Mouse (Mus musculus) regulatory T cell (primary cell): ENCODE results near the gene Phox2b.

Source experiments
- in situ Hi-C: fragments of 300-600 bp; cut with MboI, MseI; formaldehyde crosslinking; loops from one replicate; pipeline ENCODE4 v1.15.1; 2025; ENCODE audit warnings: high pct_unique_total_duplicates

The Phox2b gene

DNA sequence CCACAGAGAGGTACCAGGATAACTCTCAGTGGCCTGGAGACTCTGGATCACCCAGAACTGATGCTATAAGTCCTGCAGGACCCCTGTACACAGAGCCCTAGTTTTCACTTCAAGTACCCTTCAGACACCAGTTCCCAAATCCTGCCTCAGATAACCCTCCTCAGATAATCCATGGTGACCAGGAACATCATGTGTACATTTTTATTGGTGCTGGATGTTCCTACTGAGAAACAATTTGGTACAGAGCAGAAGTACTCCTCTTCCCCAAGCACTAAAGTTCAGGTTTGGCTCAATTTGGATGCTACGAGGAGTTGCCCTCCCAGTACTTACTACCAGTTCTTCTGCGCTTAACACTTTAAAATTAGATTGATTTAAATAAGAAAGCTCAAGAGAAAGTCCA, 5.1 kb downstream of the Phox2b start:
- in situ Hi-C loops = no loop called here

DNA sequence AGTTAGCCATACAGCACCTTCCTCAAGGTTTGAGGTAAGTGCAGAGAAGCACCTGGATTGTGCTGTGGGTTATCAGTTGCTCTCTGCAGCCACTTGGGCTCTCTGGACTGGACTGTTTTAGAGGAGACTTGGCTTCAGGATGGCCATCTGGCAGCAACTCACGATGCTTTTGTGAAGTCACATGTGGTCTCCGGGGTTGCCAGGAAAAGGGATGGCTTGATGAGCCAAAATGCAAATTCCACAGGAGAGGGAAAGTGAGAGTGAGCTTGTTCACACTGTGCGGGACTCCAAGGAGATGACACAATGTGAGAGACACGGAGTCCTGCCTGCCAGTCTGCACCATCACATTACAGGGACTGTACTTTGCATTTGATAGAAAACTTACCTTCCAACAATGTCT, 7.3 kb downstream of the Phox2b start:
- in situ Hi-C loops = no loop called here

DNA sequence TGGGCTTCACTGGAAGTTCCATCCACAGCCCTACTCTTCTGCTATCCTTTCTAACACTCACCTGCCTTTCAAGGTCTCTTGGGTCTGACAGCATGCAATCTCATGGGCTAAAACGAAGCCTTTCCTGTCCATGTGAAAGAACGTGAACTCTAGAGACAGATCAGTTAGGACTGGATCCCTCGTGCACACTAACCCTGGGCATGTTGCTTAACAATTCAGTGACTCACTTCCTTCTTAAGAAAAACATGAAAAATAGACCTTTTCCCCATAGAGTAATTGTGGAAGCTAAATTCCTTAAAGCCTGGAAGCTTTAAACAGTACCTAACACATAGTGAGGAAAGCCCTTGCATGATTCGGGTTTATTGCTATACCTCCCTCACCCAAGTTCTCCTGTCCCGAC, 8.2 kb downstream of the Phox2b start:
- in situ Hi-C loops = no loop called here

DNA sequence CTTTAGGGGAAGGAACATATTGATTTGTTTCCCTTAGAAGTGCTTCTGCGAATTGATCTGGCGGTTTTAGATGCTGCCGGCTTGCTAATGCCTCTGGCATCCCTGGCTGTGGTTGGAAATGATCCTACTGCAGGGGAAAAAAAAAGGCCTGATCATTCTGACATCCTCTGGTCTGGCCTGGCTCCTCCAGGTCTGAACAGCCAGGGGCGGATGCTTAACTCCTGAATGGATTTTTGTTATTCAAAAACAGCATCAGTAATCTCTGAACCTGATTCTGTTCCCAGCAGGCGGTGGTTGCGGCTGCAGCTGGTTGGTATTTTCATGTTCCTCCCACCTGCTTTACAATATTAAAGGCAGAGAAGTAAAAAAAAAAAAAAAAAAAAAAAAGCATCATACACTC, 16.0 kb downstream of the Phox2b start:
- in situ Hi-C loops = no loop called here

DNA sequence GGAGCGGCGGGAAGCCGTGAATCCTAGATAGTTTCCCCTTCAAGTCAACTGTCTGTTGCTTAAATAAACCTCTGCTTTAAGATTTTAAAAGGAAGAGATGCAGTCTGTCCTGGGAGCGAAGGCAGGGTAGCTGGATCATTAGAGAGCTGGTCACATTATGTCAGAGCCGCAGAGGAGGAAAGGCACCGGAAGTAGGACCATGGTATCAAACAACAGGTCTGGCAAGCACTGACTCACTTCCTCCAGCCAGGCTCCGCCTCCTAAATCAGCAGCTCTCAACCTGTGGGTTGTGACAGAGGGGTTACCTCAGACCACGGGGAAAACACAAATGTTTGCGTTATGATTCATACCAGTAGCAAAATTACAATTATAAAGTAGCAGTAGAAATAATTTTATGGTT, 35.5 kb downstream of the Phox2b start:
- in situ Hi-C loops = no loop called here

DNA sequence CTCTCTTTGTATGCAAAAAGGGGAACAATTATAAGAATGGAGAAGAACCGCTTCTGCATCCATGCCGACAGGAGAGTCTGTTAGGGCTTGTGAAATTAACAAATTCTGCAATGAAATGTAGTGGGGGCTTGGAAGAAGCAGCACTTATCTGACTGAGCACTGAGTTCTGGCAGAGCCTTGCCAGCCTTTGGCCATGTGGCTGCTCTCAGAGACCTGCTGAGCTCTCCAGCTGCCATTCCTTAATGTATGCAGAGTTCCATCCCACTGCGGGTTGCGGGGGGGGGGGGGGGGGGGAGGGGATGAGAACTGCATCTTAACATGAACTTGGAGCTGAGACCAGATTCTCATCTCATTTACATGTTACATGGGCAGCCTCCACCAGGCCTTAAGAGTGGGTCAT, 38.6 kb downstream of the Phox2b start:
- in situ Hi-C loops = no loop called here

DNA sequence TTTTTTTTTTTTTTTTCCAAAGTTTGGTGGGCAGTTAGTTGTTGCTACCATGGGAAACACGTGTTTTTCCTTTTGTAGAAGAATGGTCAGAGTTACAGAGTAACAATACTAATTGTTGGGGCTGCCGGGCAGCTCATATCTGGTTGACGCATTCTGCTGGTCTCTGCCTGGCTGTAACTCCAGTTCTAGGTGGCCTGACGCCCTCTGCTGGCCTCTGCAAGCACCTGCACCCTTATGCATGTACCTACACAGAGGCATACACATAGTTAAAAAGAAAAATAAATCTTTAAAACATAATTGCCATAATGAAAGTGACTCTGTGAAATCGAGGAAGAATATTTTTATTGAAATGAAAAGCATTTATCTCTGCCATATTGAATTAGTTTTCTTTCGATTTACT, 41.3 kb downstream of the Phox2b start:
- in situ Hi-C loops = no loop called here

DNA sequence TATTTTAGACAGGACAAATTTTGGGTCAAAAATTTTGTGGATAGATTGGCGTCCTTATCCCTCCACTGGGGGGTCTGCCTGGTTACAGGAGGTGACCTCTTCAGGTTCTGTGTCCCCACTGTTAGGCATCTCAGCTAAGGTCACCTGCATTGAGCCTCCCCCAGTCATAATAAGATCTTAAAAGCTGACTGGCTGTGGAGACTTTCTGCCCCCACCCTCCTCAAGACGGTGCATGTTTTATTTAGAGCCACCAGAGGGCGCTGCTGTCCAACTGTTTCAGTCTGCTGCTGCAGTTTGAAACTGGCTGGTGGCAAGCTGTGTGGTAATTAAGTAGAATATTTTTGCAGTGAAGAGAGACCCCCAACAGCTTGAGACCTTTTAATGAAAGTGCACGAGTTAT, 51.1 kb downstream of the Phox2b start:
- in situ Hi-C loops = loop anchor here (5.0 kb wide), 1 partner anchor 184 kb away; no protein-coding TSS in a partner anchor
